Mouse (Mus musculus): ENCODE measurements around the gene Syne2. TPM values are rescaled to one million over a fixed set of nuclear protein-coding genes. Genes with fewer than 3 reads are reported as not detected.

The Syne2 gene
- polyA plus RNA-seq, 1 experiment from 2014 or later, result 69.4 TPM

DNA sequence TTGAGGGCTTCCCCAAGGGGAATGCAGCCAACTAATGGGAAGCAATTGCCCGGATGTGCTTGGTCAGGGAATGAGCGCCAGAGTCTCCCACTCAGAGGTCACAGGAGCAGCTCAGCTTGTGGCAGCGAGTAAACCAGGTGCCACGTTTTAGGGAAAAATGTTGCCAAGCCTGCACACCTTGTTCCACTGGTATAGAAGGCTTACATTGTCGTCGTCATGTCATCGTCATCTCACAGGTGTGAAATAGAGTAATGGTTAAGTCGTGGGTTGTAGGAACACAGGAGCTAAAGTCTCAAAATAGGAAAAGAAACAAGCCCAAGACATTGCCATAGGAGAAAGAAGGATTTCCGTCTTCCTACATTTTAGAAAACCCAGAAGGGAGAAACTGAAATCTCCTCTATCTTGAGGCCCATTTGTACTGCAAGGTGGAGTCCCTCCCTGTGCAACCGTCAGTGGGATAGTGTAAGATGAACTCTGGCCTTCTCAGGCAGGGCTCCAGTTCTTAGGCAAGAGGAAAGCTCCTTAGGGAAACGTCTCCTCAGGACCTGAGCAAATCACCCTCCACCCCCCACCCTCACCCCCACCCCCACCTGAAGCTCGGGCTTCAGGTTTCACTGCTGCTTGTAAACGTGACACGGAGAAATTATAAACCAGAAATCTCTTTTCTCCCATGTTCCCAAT is 263.1 kb downstream of the Syne2 start:
- Histone ChIP-seq H3K4me2 (replicated peaks) (peak overlapping the region; percentile 60), H3K9me3 (no peaks in the 10 kb centered on the region), H3K36me3 (peaks cover 19% of the 10 kb centered on the region), H3K4me1 (peaks cover 20% of the 10 kb centered on the region), H3K27ac (peak overlapping the region; percentile 75), H3K9ac (peak overlapping the region; percentile 48), H3K27me3 (replicated peaks) (no peaks in the 10 kb centered on the region), H3K4me3 (peak overlapping the region; percentile 34)
- ATAC-seq (ENCODE audit: low FRiP score, low read depth), result peak; percentile 64
- 44% methylated on average over 14 of the region's 14 CpGs for WGBS

DNA sequence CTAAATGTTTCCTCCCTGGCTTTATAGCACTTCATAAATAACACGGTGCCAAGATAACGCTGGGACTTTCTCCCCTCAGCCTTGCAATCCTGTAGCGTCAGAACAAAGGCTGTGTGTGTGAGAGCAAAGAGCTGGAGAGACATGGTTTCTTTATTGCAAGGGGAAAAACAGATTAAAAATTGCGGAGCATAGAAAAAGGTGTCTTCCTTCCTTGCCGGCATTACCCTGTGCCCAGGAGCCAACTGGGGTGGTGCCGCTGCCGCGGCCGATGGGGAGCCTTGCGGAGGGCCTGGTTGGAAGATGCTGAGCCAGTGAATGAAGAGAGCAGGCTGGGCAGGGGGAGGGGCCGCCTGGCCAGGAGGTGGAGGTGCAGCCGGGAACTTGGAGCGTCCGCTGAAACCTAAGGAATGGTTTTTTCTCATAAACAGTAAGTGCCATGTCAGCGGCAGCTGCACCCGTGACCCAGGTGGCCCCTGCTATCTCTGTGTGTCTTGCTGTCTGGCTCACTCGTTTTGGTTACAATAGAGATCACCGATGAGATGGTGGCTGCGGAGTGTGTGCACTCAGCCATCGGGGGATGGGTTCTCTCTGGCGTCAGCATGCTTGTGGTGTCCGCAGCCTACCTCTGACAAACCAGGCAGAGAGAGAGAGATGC is 263.8 kb downstream of the Syne2 start:
- H3K9me3 ChIP-seq, result no peaks in the 10 kb centered on the region
- peak; percentile 94 for ATAC-seq (ENCODE audit: low FRiP score, low read depth)
- 4% methylated on average over 22 of the region's 22 CpGs for WGBS
- H3K4me2 ChIP-seq (replicated peaks), result peak overlapping the region; percentile 60
- peaks cover 13% of the 10 kb centered on the region for H3K36me3 ChIP-seq
- no peaks in the 10 kb centered on the region for H3K27me3 ChIP-seq (replicated peaks)
- H3K27ac ChIP-seq, result peak overlapping the region; percentile 75
- peaks cover 20% of the 10 kb centered on the region for H3K4me1 ChIP-seq
- H3K4me3 ChIP-seq, result peak overlapping the region; percentile 34
- peak overlapping the region; percentile 48 for H3K9ac ChIP-seq

DNA sequence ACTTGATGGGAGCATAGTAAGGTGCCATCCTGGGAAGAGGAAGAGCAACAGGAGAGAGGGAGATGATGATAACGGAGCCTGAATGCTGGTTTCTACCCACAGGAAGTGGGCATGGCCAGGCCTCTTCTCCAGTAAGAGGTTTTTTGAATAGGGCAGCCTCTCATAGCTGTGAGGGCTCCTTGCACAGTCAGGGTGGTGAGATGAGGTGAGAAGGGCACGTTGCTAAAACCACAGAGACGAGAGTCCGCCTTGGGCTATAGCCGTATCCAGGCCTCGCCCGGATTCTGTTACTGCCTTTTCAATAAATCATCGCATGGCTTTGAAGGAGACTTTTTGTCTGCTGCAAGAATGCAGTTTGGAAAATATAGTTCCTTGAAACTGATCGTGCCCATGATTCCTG is 267.1 kb downstream of the Syne2 start:
- Histone ChIP-seq H3K9ac (no peak overlapping the region), H3K4me1 (peaks cover 20% of the 10 kb centered on the region), H3K27ac (no peak overlapping the region), H3K36me3 (peaks cover 22% of the 10 kb centered on the region), H3K4me2 (replicated peaks) (no peak overlapping the region), H3K9me3 (no peaks in the 10 kb centered on the region), H3K27me3 (replicated peaks) (no peaks in the 10 kb centered on the region), H3K4me3 (no peak overlapping the region)
- 69% methylated on average over 9 of the region's 9 CpGs for WGBS
- no peak for ATAC-seq (ENCODE audit: low FRiP score, low read depth)

DNA sequence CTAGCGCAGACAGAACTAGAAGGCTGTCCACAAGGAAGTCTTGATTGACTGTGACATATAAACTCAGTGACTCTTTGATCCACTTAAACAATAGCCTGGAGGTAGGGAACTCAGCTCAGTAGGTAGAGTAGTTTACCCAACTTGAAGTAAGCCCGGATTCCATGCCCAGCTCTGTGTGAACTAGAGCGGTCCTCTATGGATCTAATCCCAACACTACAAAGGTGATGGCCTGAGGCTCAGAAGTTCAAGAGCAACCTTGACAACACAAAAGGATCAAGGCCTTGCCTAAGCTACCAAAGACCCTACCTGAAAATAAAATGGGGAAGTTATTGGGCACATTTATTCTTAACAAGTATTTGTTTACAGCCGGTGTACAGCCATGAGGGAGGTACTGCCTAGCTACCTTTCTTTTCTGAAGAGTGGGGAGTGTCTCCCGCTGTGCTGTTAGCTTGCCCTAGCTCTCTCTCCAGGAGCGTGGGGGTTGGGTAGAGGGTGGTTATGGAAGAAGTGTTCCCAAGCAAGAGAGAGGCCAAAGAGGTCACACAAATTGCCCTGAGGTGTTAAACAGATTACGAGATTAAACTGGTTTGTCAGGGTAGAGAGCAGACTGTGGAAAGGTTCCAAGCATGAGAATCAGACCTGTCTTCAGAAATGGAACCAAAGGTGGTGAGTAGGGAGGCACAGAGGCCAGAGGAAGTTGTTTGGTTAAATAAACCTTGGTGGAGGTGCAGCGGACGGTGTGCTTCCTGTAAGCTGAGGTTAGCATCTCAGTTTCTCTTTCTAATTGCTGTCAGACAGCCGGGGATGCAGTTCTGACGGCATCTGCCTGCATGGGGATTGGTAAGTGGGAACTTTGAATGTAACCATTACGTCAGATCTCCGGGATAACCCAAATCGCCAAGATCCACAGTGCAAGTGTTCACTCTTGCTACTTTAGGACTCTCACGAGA is 268.3 kb downstream of the Syne2 start:
- H3K4me3 ChIP-seq, result no peak overlapping the region
- no peak for ATAC-seq (ENCODE audit: low FRiP score, low read depth)

DNA sequence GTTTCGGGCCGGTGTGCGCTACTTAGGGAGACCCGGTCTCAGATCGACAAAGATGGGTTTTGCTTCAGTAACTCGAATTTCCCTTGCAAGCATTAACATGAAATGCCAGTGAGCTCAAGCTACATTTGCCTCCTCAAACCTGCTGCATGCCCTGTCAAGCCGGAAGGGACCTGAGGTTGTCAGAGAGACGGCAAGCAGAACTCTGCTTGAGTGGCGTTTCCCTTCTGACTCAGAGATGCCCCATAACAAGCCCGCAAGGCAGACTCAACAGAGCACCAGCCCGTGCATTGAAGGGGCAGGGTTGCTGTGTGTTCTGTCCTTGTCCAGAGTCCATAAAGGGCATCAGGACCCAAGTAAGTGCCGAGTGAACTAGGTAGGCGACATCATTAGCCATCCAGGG is 269.1 kb downstream of the Syne2 start:
- Histone ChIP-seq H3K4me3 (no peak overlapping the region), H3K9me3 (no peaks in the 10 kb centered on the region), H3K9ac (no peak overlapping the region), H3K27ac (no peak overlapping the region), H3K27me3 (replicated peaks) (no peaks in the 10 kb centered on the region), H3K36me3 (peaks cover 30% of the 10 kb centered on the region), H3K4me1 (peaks cover 6% of the 10 kb centered on the region), H3K4me2 (replicated peaks) (no peak overlapping the region)
- WGBS, result 90% methylated on average over 13 of the region's 13 CpGs
- ATAC-seq (ENCODE audit: low FRiP score, low read depth), result no peak

More for the DNA sequence above, 268.3 kb downstream of the Syne2 start:
- H3K9ac ChIP-seq, result no peak overlapping the region
- no peak overlapping the region for H3K27ac ChIP-seq
- no peak overlapping the region for H3K4me2 ChIP-seq (replicated peaks)
- no peaks in the 10 kb centered on the region for H3K9me3 ChIP-seq
- peaks cover 13% of the 10 kb centered on the region for H3K4me1 ChIP-seq
- peaks cover 30% of the 10 kb centered on the region for H3K36me3 ChIP-seq
- 77% methylated on average over 15 of the region's 15 CpGs for WGBS
- H3K27me3 ChIP-seq (replicated peaks), result no peaks in the 10 kb centered on the region

DNA sequence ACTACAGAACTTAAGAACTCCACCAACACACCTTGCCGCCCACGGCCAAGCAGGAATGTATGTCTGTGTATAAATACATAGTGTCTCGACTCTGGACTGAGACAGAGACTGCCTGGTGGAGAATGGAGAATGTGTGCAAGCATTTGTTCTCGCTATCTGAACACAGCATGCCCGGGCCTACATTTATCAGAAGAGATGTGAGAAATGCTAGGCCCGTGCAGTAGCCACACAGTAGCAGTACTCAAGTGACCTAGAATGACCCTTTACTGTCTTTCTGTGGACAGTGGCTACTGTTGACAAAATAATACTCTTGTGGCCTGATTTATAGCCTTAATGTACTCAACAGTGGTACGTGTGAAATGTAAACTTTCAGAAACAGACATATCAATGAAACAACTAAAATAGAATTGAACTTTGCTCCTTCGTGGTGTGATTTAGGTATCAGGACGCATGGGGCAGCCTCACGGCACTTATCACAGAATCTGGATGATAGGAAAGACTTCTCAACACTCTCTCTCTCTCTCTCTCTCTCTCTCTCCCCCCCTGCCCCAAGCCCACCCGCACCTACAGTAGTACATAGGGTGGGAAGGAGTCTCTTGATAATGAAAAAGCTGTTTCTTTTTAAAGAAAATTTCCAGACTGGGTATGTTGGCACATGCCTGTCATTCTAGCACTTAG is 275.0 kb downstream of the Syne2 start:
- H3K9me3 ChIP-seq, result no peaks in the 10 kb centered on the region
- H3K36me3 ChIP-seq, result peaks cover 68% of the 10 kb centered on the region
- H3K4me2 ChIP-seq (replicated peaks), result no peak overlapping the region
- H3K9ac ChIP-seq, result no peak overlapping the region
- WGBS, result 91% methylated on average over 11 of the region's 11 CpGs
- H3K4me3 ChIP-seq, result no peak overlapping the region
- ATAC-seq (ENCODE audit: low FRiP score, low read depth), result no peak
- H3K4me1 ChIP-seq, result no peaks in the 10 kb centered on the region
- H3K27ac ChIP-seq, result no peak overlapping the region
- H3K27me3 ChIP-seq (replicated peaks), result no peaks in the 10 kb centered on the region

DNA sequence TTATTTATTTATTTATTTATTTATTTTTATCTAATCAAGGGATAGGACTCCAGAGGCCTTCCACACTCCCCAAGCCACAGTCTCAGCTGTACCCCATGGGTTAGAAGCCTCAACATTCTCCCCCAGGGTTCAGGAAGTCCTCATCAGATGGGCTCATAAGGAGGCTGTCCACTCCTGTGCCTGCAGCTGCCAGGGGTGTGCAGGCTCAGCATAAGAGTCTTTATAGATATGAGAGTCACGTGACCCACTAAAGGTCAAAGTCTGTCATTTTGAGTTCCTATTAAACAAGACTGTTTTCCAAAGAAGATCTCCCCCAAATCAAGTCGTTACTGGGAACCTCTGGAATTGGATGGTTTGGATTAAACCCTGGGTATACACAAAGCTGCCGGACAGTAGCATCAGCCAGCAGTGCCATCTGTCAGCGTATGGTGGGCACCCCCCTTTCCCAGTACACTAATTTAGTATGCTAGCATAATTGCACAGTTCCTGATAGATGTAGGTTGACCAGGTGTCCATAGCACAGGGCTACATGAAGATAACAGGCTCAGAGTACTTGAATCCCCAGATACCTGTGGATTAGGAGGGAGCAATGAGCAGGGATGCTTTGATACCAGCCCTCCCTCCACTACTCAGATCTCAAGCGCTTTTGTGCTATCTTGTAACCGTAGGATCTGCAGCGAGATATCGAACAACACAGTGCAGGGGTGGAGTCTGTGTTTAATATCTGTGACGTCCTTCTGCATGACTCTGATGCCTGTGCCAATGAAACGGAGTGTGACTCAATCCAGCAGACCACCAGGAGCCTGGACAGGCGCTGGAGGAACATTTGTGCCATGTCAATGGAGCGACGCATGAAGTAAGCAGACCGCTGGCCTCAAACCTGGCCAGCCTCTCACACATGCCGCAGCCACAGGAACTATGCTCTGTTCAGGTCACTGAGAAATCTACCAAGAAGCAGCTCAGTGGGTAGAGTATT is 276.0 kb downstream of the Syne2 start:
- Histone ChIP-seq H3K4me1 (no peaks in the 10 kb centered on the region), H3K36me3 (peaks cover 72% of the 10 kb centered on the region), H3K4me3 (no peak overlapping the region), H3K9ac (no peak overlapping the region), H3K27ac (no peak overlapping the region), H3K27me3 (replicated peaks) (no peaks in the 10 kb centered on the region), H3K4me2 (replicated peaks) (no peak overlapping the region), H3K9me3 (no peaks in the 10 kb centered on the region)
- 91% methylated on average over 15 of the region's 15 CpGs for WGBS
- ATAC-seq (ENCODE audit: low FRiP score, low read depth), result no peak

DNA sequence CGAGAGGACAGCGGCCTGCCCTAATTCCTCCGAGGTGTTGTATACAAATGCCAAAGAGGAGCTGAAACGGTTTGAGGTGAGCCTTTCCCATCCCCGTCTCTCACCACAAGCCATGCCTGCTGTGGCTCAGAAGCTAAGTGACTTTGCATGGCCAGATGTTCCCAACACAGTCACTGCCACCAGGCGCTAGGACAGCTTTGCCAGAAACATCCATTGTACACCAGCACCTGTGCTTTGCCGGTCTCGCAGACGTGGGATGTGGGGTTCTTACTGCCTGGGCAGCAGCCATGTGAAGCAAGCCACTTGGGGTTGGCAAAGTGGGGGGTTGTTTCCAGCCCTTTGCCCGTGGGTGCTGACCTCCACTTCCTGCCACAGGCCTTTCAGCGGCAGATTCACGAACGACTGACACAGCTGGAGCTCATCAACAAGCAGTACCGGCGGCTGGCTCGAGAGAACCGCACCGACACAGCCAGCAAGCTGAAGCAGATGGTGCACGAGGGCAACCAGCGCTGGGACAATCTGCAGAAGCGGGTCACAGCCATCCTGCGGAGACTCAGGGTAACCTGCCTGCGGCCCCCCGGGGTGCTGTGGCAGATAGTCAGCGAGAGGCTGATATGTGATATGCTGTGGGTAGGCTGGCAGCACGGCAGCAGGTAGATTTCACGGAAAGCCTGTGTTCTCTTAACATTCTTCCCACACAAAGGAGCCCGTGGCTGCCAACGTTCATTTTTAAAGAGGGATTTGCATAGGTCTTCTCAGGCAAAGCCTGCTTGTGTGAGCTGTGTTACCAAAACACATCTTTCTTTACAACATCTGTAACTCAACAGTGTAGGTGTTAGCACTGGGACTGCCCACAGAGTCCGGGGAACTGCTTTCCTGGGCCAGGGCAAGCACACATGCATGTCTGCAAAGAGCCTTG is 277.4 kb downstream of the Syne2 start:
- no peaks in the 10 kb centered on the region for H3K27me3 ChIP-seq (replicated peaks)
- peaks cover 80% of the 10 kb centered on the region for H3K36me3 ChIP-seq
- H3K27ac ChIP-seq, result no peak overlapping the region
- no peak overlapping the region for H3K9ac ChIP-seq
- no peak overlapping the region for H3K4me2 ChIP-seq (replicated peaks)
- no peaks in the 10 kb centered on the region for H3K9me3 ChIP-seq
- H3K4me1 ChIP-seq, result no peaks in the 10 kb centered on the region
- ATAC-seq (ENCODE audit: low FRiP score, low read depth), result no peak
- 74% methylated on average over 30 of the region's 30 CpGs for WGBS
- H3K4me3 ChIP-seq, result no peak overlapping the region

DNA sequence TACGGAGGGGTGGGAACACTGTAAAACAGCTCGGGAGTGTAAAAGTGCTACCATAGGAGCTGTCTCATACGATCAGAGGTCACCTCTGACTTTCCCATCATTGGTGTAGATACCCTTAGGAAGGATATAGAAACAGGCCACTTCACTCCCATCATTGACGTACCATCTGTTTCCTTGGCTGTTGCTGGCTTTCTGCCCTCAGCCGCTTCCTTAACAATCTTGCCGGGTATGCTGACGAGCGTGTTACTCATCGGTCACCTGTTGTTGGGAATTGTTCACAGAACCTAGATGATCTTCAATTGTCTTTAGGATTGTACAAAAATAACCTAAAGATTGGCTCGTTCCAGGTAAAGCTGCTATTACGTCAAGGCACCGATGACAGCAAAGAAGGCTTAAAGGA is 284.7 kb downstream of the Syne2 start:
- no peak overlapping the region for H3K4me2 ChIP-seq (replicated peaks)
- no peak overlapping the region for H3K27ac ChIP-seq
- ATAC-seq (ENCODE audit: low FRiP score, low read depth), result no peak
- H3K27me3 ChIP-seq (replicated peaks), result no peaks in the 10 kb centered on the region
- H3K36me3 ChIP-seq, result peaks cover 97% of the 10 kb centered on the region
- H3K4me3 ChIP-seq, result no peak overlapping the region
- H3K9me3 ChIP-seq, result no peaks in the 10 kb centered on the region
- no peaks in the 10 kb centered on the region for H3K4me1 ChIP-seq
- no peak overlapping the region for H3K9ac ChIP-seq
- 95% methylated on average over 12 of the region's 12 CpGs for WGBS

DNA sequence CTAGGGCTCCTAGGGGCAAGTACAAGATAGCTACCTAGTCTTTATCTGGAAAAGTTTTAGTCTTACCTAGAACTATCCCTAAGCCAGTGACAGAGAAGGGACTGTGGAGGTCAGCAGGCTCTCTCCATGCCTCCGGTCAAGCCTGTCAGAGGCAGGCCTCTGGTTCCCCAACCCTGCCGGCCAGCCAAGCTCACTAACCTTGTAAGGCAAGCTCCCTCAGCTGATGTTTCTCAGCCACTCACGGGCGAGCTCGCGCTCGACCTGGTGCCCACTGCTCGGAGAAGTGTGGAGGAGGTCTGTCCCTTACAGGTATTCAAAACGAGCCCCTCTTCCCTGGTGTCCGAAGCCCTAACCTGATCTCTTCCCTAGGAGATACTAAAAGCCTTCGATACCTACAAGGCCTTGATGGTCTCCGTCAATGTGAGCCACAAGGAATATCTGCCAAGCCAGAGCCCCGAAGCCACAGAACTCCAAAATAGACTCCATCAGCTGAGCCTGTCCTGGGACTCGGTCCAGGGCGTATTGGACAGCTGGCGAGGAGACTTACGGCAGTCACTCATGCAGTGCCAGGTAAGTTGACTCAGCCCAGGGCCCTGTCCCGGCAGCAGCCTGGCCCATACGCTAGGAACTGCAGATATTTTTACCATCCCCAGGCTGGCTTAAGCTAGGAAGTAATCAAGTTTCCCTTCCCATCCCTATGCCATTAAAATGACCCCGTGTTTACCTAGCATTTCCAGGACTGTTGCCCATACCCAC is 286.8 kb downstream of the Syne2 start:
- no peak for ATAC-seq (ENCODE audit: low FRiP score, low read depth)
- 95% methylated on average over 20 of the region's 20 CpGs for WGBS
- H3K4me1 ChIP-seq, result no peaks in the 10 kb centered on the region

More for the DNA sequence above, 286.8 kb downstream of the Syne2 start:
- H3K9me3 ChIP-seq, result no peaks in the 10 kb centered on the region
- H3K9ac ChIP-seq, result no peak overlapping the region
- H3K27me3 ChIP-seq (replicated peaks), result no peaks in the 10 kb centered on the region
- peaks cover 96% of the 10 kb centered on the region for H3K36me3 ChIP-seq
- H3K4me3 ChIP-seq, result no peak overlapping the region
- no peak overlapping the region for H3K27ac ChIP-seq
- no peak overlapping the region for H3K4me2 ChIP-seq (replicated peaks)
